Mouse (Mus musculus) colon, adult 2 months (tissue): ENCODE results near the gene Krt16. TPM values are rescaled to one million over a fixed set of nuclear protein-coding genes. Genes with fewer than 3 reads are reported as not detected.

Experiments
- polyA plus RNA-seq: library from polyadenylated mRNA; depleted of rRNA; stranded (reverse); fragments of >200 nt; gene quantifications from 2 replicates; pipeline ENCODE4 v1.2.3, GENCODE M21; 2012; rRNA removed

Krt16 gene
- polyA plus RNA-seq = 0.43 TPM in 1 of 2 replicates, not detected in the other

GRCm38 (mm10) chr11:100248852-100249465 lies at the start of gene Krt16:
Gene Krt16 (minus strand): TSS chr11:100248902.

GRCm38 (mm10) chr11:100269821-100270332 lies 21.2 kb upstream of the Krt16 start, which contains the start of gene Krt42:
Gene Krt42 (minus strand): TSS chr11:100269871.

GRCm38 (mm10) chr11:100260514-100261234 lies 12.0 kb upstream of the Krt16 start, which contains the start of gene Krt17:
Gene Krt17 (minus strand): TSS chr11:100261029.

GRCm38 (mm10) chr11:100207498-100207897 lies 41.2 kb downstream of the Krt16 start, which contains the start of gene Krt14:
Gene Krt14 (minus strand): TSS chr11:100207548.

Other genes starting within 250 kb of the Krt16 start
- not detected in 2 replicates for gene Krt33a, start 232.7 kb downstream of the Krt16 start, polyA plus RNA-seq
- gene Krt33b, start 219.0 kb downstream of the Krt16 start, polyA plus RNA-seq = not detected in 2 replicates
- not detected in 2 replicates for gene Krt34, start 207.3 kb downstream of the Krt16 start, polyA plus RNA-seq
- not detected in 2 replicates for gene Krt31, start 198.4 kb downstream of the Krt16 start, polyA plus RNA-seq
- gene Krt32, start 160.7 kb downstream of the Krt16 start, polyA plus RNA-seq = not detected in 2 replicates
- not detected in 2 replicates for gene Krt35, start 152.7 kb downstream of the Krt16 start, polyA plus RNA-seq
- 0.98 and 1.9 TPM in 2 replicates for gene Krt36, start 143.3 kb downstream of the Krt16 start, polyA plus RNA-seq
- gene Krt13, start 127.3 kb downstream of the Krt16 start, polyA plus RNA-seq = 0.08 and 0.31 TPM in 2 replicates
- 0.41 and 0.70 TPM in 2 replicates for gene Krt15, start 113.0 kb downstream of the Krt16 start, polyA plus RNA-seq
- gene Krt19, start 100.2 kb downstream of the Krt16 start, polyA plus RNA-seq = 4,854 and 4,867 TPM in 2 replicates
- not detected in 2 replicates for gene Krt9, start 55.7 kb downstream of the Krt16 start, polyA plus RNA-seq
- 1.2 and 1.8 TPM in 2 replicates for gene Krt14, start 41.4 kb downstream of the Krt16 start, polyA plus RNA-seq
- gene Krt17, start 12.1 kb upstream of the Krt16 start, polyA plus RNA-seq = 15.9 and 16.8 TPM in 2 replicates
- gene Krt42, start 21.0 kb upstream of the Krt16 start, polyA plus RNA-seq = 0.14 TPM in 1 of 2 replicates, not detected in the other
- 95.0 and 110 TPM in 2 replicates for gene Eif1, start 71.0 kb upstream of the Krt16 start, polyA plus RNA-seq
- not detected in 2 replicates for gene Gast, start 85.5 kb upstream of the Krt16 start, polyA plus RNA-seq
- gene Hap1, start 107.2 kb upstream of the Krt16 start, polyA plus RNA-seq = 5.7 and 5.8 TPM in 2 replicates
- 522 and 536 TPM in 2 replicates for gene Jup, start 148.9 kb upstream of the Krt16 start, polyA plus RNA-seq
- gene P3h4, start 165.9 kb upstream of the Krt16 start, polyA plus RNA-seq = 27.1 and 30.5 TPM in 2 replicates
- 30.2 and 37.3 TPM in 2 replicates for gene Fkbp10, start 166.8 kb upstream of the Krt16 start, polyA plus RNA-seq
- gene Nt5c3b, start 192.9 kb upstream of the Krt16 start, polyA plus RNA-seq = 17.8 and 21.2 TPM in 2 replicates
- gene Klhl10, start 193.0 kb upstream of the Krt16 start, polyA plus RNA-seq = 0.10 and 0.23 TPM in 2 replicates
- 2.7 and 3.9 TPM in 2 replicates for gene Klhl11, start 223.8 kb upstream of the Krt16 start, polyA plus RNA-seq